Mouse (Mus musculus) T-helper 1 cell (primary cell): Measurements from ENCODE around the gene Acot2.

Experiments
- in situ Hi-C: fragments of 300-600 bp; cut with MboI, MseI; formaldehyde crosslinking; loops from one replicate; pipeline ENCODE4 v1.15.1; 2025; ENCODE audit warnings: high pct_unique_total_duplicates

Acot2 gene

DNA sequence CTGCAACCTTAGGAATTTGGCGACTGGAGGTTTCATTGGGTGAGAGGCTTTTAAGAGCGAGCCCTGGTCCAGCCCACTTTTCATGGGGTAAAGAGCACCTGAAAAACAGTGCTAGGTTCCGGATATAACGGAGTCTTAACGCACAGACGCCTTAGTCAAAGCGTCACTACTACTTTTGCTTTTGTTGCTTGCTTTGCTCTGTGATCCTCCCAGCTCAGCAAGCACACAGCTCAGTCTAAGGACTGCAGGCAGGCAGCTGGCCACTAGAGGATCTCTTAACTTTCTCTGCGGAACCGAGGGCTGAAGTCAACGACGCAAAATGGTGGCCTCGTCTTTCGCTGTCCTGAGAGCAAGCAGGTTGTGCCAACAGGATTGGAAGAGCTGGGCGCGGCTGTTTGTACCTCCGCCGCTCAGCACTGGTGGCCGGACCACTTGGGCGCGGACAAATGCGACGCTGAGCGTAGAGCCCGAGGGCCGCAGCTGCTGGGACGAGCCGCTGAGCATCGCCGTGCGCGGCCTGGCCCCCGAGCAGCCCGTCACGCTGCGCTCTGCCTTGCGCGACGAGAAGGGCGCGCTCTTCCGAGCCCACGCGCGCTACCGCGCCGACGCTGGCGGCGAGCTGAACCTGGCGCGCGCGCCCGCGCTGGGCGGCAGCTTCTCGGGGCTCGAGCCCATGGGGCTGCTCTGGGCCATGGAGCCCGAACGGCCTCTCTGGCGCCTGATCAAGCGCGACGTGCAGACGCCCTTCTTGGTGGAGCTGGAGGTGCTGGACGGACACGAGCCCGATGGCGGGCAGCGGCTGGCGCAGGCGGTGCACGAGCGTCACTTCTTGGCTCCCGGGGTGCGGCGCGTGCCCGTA is at the start of gene Acot2:
Gene Acot2 (plus strand): TSS at position 279 of the 859 bp plus-strand sequence.
- in situ Hi-C loops = no loop called here

DNA sequence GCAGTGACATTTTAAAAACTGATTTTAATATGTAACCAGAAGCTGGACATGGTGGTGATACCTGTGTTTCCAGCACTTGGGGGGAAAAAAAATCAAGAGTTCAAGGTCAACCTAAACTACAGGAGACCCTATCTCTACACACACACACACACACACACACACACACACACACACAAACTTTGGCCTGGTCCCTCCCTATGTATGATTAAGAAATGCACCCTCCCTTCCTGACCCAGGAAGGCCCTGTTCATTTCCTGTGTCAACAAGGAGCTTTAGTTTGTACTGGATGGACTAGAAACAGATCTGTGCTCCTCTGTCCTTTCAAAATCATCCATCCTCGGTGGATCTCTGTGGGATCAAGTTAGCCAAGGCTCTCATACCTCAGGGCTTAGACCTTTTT is 49.1 kb upstream of the Acot2 start:
- in situ Hi-C loops = loop anchor here (5.0 kb wide), 1 partner anchor 221 kb away; no protein-coding TSS in a partner anchor

DNA sequence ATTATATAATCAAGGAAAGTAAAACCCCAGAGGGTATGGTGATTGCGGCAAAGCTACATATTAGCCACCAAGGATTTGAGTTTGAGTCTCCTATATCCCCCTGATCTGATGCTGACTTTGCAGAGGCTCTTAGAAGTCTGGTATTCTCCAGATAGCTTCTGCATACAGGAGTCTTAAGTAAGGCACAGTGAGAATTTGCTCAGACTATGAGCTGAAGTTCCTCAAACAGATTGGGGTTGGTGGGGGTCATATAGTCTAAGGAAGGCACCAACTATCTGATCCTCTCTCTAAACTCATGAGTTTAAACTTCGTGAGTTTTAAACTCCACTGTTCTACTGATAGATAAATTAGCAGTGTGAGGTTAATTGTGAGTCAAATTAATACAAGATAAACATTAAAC is 48.3 kb upstream of the Acot2 start:
- in situ Hi-C loops = loop anchor here (5.0 kb wide), 1 partner anchor 222 kb away; no protein-coding TSS in a partner anchor

DNA sequence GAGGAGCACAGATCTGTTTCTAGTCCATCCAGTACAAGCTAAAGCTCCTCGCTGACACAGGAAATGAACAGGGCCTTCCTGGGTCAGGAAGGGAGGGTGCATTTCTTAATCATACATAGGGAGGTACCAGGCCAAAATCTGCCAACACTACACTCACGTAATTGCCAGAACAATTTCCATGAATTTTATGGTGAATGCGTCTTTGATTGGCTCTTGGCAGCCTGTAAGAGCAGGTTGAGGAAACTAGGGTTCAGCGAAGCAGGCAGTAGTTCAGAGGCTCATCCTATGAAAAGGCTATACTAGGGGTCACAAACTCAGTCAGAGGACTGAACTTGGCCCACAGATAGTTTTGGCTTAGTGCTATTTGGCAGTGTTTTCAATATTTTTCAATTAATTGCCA is 47.6 kb upstream of the Acot2 start:
- in situ Hi-C loops = no loop called here

DNA sequence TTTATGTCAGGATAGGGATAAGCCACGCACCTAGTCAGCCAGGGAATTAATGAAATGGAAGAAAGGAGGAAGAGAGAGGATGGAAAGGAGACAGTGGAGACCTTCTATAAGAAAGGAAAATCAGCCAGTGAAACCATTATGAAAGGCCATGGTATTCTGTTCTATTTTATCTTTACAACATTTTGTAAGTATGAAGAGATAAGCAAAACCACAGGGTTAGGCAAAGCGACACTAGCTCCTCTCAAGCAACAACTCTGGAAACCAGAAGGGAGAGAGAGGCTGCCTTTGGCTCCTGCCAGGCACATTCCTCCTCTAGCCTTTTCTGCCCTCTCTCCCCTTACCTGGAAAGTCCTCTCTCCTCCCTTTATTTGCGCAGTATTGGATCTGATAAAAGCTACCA is 45.7 kb upstream of the Acot2 start:
- in situ Hi-C loops = no loop called here

DNA sequence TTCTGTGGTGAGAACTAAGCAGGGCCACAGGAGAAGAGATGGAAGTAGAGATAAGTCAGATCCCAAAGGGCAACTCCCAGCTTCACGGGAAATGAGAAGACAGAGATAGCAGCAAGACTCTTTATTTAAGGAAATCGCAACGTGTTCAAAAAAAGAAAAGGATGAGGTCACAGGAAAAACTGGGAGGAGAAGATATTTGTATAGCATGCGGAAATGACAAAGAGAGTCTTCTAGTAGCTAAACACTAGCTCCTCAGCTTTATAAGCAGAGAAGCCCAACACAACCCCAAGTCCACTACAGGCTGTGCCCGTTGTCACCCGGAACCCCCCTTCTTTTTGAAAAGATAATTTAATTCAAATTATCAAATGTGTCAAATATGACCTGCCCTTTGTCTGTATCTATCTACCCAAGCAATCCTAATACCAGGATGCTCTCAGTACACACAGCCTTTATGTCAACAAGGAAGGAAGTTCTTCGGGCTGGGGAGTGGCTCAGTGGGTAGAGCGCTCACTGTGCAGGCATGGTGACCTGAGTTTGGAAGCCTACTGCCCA is 40.3 kb upstream of the Acot2 start:
- in situ Hi-C loops = no loop called here

DNA sequence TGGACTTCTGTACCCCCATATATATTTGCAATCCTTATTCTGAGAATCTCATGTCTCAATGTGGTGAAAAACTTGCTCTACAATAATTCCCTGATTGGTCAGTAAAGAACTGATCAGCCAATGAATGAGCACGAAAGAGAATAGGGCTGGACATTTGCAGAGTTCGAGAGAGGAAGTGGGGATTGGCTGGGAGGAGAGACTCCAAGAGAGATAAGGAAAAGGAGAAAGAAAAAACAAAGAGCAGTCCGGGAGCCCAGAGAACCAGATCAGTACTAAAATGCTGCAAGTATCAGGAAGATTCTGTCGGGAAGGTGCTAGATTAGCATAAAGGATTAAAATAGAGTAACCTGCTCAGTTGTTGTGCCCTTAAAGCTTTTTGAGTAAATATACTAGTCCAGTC is 38.6 kb upstream of the Acot2 start:
- in situ Hi-C loops = no loop called here

DNA sequence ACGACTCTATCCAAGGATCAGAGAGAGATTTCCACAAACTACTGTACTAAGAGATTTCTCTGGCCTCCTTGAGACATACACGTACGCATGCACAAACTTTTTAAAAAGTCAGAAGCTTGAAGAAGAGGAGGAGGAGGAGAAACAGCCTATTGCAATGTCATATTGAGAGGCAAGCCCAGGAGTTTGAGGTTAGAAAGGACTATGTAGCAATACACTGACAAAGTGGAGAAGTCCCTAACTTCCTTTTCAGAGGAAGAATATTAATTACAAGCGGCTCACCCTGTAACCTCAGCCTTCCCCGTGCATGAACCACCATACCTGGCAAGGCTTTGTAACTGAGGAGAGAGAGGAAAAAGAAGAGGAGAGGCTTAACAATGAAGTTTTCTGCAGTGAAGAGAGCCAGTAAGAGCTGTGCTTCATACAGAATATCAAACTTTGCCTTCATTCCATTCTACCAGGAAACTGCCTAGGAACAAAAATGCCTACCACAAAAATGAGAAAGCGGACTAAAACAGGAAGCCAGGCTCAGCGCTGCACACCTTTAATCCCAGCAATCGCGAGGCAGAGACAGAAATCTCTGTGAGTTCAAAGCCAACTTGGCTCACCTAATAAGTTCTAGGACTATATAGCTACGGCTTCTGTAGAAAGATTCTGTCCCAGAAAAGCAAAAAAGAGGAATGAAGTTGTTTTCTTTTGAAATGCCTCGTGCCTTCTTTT is 37.7 kb upstream of the Acot2 start:
- in situ Hi-C loops = no loop called here

DNA sequence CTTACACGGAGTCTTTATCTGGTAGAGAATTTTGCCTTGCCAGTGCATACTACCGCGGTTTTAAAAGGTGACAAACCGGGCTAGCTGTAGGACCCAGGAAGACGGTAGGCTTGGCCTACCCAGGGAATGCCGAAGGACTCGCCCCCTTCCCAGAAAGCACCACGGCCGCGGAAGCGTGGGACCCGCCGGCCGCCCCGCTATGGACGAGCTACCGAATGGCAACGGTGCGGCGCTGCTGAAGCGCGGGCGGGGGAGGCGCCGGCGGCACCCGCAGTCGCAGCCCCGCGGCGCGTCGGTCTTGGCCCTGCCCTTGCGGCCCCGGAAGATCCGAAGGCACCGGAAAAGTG is 37.2 kb upstream of the Acot2 start, which contains the start of gene Riox1:
Gene Riox1 (plus strand): TSS at position 116 of the 347 bp plus-strand sequence.
- in situ Hi-C loops = no loop called here

DNA sequence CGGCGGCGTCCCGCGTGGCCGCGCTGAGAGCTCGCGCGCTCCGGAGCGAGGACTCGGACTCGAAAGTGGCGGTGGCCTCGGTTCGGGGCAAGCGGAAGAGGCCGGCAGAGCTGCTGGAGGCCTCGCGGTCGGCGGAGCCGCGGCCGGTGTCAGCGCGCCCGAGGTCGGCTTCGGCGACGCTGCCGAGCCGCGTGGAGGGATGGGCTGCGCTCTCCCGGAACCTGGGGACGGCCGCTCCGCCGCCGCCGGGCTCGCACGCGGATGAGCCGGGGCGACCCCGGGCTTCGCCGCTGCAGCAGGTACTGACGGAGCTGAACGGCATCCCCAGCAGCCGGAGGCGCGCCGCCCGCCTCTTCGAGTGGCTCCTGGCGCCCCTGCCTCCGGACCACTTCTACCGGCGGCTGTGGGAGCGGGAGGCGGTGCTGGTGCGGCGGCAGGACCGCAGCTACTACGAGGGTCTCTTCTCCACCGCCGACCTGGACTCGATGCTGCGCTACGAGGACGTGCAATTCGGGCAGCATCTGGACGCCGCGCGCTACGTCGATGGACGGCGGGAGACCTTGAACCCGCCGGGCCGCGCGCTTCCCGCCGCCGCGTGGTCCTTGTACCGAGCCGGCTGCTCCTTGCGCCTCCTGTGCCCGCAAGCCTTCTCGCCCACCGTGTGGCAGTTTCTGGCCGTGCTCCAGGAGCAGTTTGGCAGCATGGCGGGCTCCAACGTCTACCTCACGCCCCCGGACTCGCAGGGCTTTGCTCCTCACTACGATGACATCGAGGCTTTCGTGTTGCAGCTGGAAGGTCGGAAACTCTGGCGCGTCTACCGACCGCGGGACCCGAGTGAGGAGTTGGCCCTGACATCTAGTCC is 36.6 kb upstream of the Acot2 start:
- in situ Hi-C loops = no loop called here

DNA sequence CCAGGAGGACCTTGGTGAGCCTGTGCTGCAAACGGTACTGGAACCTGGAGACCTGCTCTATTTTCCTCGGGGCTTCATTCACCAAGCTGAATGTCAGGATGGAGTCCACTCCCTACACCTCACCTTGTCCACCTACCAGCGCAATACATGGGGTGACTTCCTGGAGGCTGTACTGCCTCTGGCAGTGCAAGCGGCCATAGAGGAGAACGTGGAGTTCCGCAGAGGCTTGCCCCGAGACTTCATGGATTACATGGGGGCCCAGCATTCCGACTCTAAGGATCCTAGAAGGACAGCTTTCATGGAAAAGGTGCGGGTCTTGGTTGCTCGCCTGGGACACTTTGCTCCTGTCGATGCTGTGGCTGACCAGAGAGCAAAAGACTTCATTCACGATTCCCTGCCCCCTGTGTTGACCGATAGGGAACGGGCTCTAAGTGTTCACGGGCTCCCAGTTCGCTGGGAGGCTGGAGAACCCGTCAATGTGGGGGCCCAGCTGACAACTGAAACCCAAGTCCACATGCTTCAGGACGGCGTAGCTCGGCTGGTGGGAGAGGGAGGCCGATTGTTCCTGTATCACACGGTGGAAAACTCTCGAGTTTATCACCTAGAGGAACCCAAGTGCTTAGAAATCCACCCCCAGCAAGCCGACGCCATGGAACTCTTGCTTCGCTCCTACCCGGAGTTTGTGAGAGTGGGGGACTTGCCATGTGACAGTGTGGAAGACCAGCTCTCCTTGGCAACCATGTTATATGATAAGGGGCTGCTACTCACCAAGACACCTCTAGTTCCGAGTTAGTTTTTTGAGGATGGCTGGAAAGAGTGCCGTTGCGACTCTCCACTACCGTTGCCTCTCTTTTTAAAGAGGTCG is 35.7 kb upstream of the Acot2 start:
- in situ Hi-C loops = no loop called here

DNA sequence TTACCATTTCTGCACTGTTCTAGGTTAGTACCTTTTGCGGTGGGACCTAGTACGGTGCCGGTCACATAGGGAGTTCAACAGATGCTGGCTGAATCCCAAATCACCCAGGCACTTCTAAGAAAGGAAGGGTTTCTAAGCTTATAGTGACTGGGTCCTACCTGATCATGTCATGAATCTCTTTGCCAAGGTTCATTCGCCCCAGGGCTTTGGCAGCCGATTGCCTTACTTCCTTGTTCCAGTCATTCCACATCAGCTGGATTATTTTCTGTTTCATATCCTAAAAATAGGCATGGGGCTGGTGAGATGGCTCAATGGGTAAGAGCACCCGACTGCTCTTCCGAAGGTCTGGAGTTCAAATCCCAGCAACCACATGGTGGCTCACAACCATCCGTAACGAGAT is 29.4 kb upstream of the Acot2 start:
- in situ Hi-C loops = no loop called here

DNA sequence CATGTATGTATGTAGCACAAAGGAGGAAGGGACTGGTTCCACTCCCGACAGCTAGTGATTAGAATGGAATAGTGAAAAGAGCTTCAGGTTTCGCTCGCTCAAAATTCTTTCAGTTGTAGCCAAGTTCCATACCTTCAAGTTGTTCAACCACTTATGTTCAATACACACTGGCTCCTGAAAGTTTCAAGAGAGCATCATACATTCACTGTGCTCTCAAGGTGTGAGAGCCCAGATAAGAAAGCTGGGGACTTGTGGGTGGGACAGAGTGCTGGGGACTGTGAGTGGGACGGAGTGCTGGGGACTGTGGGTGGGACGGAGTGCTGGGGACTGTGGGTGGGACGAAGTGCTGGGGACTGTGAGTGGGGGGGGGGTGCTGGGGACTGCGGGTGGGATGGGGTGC is 22.4 kb upstream of the Acot2 start:
- in situ Hi-C loops = loop anchor here (5.0 kb wide), 1 partner anchor 107 kb away; no protein-coding TSS in a partner anchor

DNA sequence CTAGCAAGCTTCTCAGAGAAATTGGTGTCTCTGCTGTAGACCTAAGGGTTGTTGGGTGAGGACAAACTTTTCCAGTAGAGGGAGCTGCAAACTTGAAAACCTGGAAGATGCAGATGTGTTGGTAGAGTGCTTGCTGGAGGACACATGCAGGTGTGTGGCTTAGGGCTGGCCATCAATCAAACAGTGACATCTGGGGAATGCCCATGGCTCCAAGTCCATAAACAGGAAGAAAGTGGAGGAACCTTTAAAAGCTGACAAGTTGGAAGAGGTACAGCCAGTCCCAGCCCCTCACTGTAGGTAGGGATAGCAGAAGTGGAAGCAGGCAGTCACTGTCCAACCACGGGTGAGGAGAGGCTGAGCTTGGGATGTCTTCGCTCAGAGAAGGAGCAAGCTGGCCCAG is 15.5 kb upstream of the Acot2 start:
- in situ Hi-C loops = loop anchor here (5.0 kb wide), 1 partner anchor 55 kb away; no protein-coding TSS in a partner anchor

DNA sequence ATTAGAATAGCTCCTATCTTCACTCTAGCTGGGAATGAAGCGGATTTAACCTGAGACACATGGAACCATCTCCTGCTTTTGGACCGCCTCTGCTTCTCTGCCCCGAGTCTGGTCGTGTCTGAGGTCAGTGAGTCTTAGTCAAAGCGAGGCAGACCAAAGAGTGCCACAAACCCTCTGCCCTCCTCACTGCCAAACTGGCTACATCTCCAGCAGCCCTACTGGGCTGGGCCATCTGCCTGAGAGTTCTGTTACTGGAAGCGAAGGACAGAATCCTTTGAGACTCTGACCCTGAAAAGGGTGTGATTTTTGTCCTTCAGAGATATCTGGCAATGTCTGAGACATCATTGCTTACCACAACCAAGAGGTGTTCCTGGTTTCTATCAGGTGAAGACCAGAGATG is 8.8 kb upstream of the Acot2 start:
- in situ Hi-C loops = no loop called here

DNA sequence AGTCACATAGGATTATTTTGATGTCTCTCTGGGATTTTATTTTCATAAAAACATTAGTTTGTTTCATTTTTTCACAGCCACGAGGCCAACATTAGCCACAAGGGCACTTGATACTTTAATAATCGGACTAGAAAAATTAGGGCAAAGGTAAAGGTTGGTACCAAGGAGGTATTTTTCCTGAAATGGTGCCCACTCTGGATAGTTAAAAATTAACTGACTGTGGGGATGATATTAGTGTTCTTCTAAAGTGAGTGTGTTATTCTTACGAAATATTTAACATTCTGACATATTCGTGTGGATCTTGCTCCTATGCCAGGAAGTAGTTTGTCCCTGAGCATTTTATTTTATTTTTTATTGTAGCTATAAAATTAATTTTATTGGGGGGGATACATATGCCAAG is 6.0 kb upstream of the Acot2 start:
- in situ Hi-C loops = no loop called here

DNA sequence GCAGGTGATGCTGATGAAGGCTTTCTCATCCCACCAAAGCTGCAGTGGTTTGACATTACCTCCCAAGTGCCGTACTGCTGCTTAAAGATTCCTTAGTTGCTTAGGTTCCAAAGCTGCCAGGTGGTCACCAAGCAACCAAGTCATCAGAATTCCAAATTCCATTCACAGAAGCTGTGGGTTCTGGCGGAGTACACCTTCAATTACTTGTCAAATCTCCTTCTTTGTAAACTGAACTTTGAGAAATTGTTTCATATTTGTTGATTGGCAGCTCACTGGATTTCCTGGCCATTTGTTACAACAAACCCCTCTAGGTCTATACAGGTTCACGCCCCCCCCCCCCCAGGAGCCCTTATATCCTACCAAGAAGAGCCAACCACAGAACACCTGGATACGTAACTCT is 2.9 kb upstream of the Acot2 start, which contains the start of gene Heatr4:
Gene Heatr4 (minus strand): TSS at position 101 of the 400 bp plus-strand sequence.
- in situ Hi-C loops = no loop called here

DNA sequence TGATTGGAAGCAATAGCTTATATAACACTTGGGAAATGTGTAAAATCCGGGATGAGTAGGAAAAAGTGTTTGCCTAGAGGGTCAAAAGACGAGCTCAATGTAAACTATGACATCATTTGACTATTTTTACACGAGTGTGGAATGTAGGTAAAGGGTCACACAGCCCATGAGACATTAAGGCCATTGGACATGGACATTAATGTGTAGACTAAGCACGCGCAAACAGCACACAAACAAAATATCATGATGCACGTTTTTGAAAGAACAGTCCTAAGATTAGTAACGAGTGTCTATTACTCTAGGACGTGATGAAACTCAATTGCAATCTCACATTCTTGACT is 449 bp upstream of the Acot2 start:
- in situ Hi-C loops = no loop called here

DNA sequence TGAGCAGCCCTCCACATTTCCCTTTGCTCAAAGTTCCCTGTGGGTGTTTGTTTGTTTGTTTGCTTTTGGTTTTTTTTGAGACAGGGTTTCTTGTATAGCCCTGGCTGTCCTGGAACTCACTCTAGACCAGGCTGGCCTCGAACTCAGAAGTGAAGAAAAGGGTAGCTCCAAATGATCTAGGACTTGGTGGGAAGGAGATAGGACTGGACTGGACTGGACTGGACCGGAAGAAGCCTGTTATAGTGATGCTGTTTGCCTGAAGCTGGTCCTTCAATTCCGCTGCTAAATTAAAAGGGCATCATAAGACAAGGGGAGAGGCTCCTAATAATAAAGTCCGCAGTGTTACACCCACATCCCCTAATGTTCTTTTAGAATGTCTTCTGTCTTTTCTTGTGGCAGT is 822 bp downstream of the Acot2 start:
- in situ Hi-C loops = no loop called here

DNA sequence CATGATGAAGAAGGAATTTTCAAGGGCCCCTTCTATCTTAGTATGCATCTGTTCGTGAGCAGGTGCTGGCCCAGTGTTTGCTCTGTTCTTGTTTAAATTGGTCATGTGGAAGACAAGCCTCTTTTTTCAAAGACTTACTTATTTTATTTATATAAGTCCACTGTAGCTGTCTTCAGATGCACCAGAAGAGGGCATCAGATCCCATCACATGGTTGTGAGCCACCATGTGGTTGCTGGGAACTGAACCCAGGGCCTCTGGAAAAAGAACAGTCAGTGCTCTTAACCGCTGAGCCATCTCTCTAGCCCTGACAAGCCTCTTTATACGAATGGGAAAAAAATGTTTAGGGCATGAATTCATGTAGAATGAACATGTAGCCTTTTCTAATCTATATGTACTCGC is 1.7 kb downstream of the Acot2 start:
- in situ Hi-C loops = no loop called here

DNA sequence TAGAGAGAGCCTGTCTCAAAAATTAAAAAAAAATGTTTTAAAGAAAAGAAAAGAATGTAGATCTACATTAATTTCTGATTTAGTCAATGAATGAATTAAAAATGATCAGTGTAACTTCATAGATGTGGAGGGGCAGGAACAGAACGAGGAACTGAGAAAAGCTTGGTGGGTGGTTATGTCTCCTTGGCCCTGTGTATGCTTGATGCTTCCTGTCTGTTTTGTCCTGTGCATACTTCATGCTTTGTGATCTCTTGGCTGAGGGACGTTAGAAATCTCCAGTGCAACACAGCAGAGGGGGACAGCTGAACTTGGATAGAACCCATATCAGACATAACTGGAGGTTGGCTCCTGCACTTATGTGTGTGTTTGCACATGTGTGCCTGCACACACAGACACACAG is 9.6 kb downstream of the Acot2 start:
- in situ Hi-C loops = no loop called here
